Mouse (Mus musculus) heart, embryonic 13.5 days (tissue): ENCODE measurements around the gene Snd1. TPM values are rescaled to one million over a fixed set of nuclear protein-coding genes. Genes with fewer than 3 reads are reported as not detected.

Source experiments
- ATAC-seq: fragments of 200-750 bp; cut with Nextera tagmentation; 2 replicates; pipeline ENCODE4 v1.8.0; 2017; ENCODE audit warnings: moderate TSS enrichment; ENCODE audit not compliant: insufficient number of reproducible peaks, low FRiP score, low TSS enrichment; ENCODE audit errors: extremely low read depth
- H3K27ac ChIP-seq: fragments of 300-500 bp; sonication (generic); replicated peaks from 2 replicates; pipeline ENCODE4 v1.5.1; 2015; ENCODE audit warnings: moderate library complexity, mild to moderate bottlenecking, inconsistent platforms
- H3K27me3 ChIP-seq: fragments of 300-500 bp; sonication (generic); replicated peaks from 2 replicates; pipeline ENCODE4 v1.6.1; 2015; ENCODE audit warnings: mild to moderate bottlenecking, inconsistent platforms
- H3K36me3 ChIP-seq: fragments of 300-500 bp; sonication (generic); 2 replicates; pipeline ENCODE4 v1.6.1; 2015; ENCODE audit warnings: mild to moderate bottlenecking, inconsistent platforms
- H3K4me1 ChIP-seq: fragments of 300-500 bp; sonication (generic); 2 replicates; pipeline ENCODE4 v1.6.1; 2015; ENCODE audit warnings: inconsistent platforms
- H3K4me2 ChIP-seq: fragments of 300-500 bp; sonication (generic); 2 replicates; pipeline ENCODE4 v1.6.1; 2015; ENCODE audit warnings: inconsistent platforms, mild to moderate bottlenecking, moderate library complexity
- H3K4me3 ChIP-seq: fragments of 300-500 bp; sonication (generic); 2 replicates; pipeline ENCODE4 v1.5.1; 2015; ENCODE audit warnings: moderate library complexity, mild to moderate bottlenecking, inconsistent platforms
- H3K9ac ChIP-seq: fragments of 300-500 bp; sonication (generic); 2 replicates; pipeline ENCODE4 v1.6.1; 2015; ENCODE audit warnings: inconsistent platforms, mild to moderate bottlenecking, moderate library complexity
- H3K9me3 ChIP-seq: fragments of 300-500 bp; sonication (generic); 2 replicates; pipeline ENCODE4 v1.6.1; 2016; ENCODE audit warnings: inconsistent platforms
- WGBS: fragments of 180-500 bp; shearing (Covaris S2); methylation state at CpG from one replicate; pipeline ENCODE4 v1.1.7; 2015; ENCODE audit warnings: mixed read lengths; 5-methylcytosine and 5-hydroxymethylcytosine counted together
- polyA plus RNA-seq: library from polyadenylated mRNA; unstranded; fragments of >200 nt; fragmentation: Nextera tagmentation; extraction: Ambion mirVana; gene quantifications from 2 replicates; pipeline ENCODE4 v1.2.1, GENCODE M21; 2015

The Snd1 gene
- polyA plus RNA-seq, 1 experiment from 2014 or later: 78.5 TPM

GRCm38 (mm10) chr6:28736665-28737064 is 261.7 kb downstream of the Snd1 start:
- Histone ChIP-seq H3K9me3 (no peaks in the 10 kb centered on the region), H3K4me1 (peaks cover 20% of the 10 kb centered on the region), H3K27me3 (no peaks in the 10 kb centered on the region), H3K4me2 (no peak overlapping the region), H3K9ac (no peak overlapping the region), H3K27ac (no peak overlapping the region), H3K4me3 (no peak overlapping the region), H3K36me3 (no peaks in the 10 kb centered on the region)
- no peak for ATAC-seq
- 85% methylated on average over 7 of the region's 7 CpGs for WGBS

DNA sequence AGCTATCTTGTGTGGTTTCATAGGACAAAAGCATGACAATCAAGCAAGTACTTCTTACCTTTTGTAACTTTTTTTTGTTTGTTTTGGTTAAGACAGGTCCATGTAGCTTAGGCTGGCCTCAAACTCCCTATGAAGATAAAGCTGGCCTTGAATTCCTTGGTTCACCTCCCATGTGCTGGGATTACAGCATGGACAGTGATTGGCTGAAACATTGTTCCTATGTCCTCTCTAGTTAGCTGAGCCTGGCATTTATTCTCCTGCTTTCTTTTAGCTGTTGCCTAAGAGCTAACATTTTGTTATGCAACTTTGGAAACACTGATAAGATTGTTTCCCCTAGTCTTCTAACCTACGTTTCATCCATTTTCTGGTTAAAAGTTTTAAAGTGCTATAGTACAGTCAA is 262.7 kb downstream of the Snd1 start:
- Histone ChIP-seq H3K36me3 (no peaks in the 10 kb centered on the region), H3K27me3 (no peaks in the 10 kb centered on the region), H3K4me3 (no peak overlapping the region), H3K9me3 (no peaks in the 10 kb centered on the region), H3K4me2 (no peak overlapping the region), H3K9ac (no peak overlapping the region), H3K27ac (no peak overlapping the region), H3K4me1 (peaks cover 18% of the 10 kb centered on the region)
- ATAC-seq: no peak
- WGBS: 53% methylated on average over 1 of the region's 1 CpGs

GRCm38 (mm10) chr6:28743586-28743985 is 268.6 kb downstream of the Snd1 start:
- no peak overlapping the region for H3K4me2 ChIP-seq
- no peak overlapping the region for H3K4me3 ChIP-seq
- 16% methylated on average over 1 of the region's 1 CpGs for WGBS
- no peaks in the 10 kb centered on the region for H3K9me3 ChIP-seq
- ATAC-seq: no peak
- no peaks in the 10 kb centered on the region for H3K27me3 ChIP-seq
- peak overlapping the region; percentile 55 for H3K27ac ChIP-seq
- peaks cover 24% of the 10 kb centered on the region for H3K36me3 ChIP-seq
- H3K4me1 ChIP-seq: peaks cover 24% of the 10 kb centered on the region
- no peak overlapping the region for H3K9ac ChIP-seq

DNA sequence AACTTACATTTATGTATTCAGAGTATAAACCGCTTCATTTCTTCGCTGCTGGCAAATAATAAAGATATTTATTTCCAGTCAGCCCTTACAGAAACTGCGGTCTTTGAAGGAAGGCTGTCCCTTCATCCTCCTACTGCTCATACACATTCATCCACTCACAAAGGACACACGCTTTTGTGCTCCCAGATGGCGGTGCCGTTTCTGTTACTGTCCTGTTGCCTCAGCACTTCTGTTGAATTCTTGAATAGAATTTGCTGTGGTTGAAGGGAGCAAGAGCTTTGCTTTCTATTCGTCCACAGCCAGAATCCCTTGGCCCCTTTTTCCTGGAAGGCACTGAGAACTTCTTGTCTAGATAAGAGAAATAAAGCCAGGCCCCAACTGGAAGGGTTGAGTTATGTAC is 270.9 kb downstream of the Snd1 start:
- 92% methylated on average over 7 of the region's 7 CpGs for WGBS
- H3K4me3 ChIP-seq: no peak overlapping the region
- H3K27me3 ChIP-seq: no peaks in the 10 kb centered on the region
- H3K4me1 ChIP-seq: peaks cover 25% of the 10 kb centered on the region
- H3K4me2 ChIP-seq: no peak overlapping the region
- ATAC-seq: no peak
- H3K9ac ChIP-seq: no peak overlapping the region
- no peaks in the 10 kb centered on the region for H3K9me3 ChIP-seq
- H3K27ac ChIP-seq: no peak overlapping the region
- peaks cover 24% of the 10 kb centered on the region for H3K36me3 ChIP-seq

DNA sequence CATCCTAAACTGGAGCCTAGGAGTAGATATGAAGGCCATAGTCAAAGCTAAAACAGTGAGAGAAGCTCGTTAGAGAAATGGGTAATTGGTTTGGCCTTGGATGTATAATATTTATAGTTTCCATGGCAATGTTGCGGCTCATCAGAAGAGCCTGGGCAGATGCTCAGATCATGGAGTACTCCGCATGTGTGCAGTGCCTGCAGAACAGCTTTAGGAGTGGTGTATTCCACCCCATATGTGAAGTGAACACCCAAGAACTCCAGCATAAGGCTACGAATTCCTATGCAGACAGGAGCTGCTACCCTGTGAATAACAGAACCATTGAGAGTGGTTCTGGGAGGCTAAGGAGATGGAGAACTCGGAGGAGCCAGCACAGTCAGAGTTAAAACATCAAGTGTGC is 272.1 kb downstream of the Snd1 start:
- Histone ChIP-seq H3K36me3 (peaks cover 24% of the 10 kb centered on the region), H3K27me3 (no peaks in the 10 kb centered on the region), H3K27ac (no peak overlapping the region), H3K9me3 (no peaks in the 10 kb centered on the region), H3K4me3 (no peak overlapping the region), H3K4me2 (no peak overlapping the region), H3K4me1 (peaks cover 25% of the 10 kb centered on the region), H3K9ac (no peak overlapping the region)
- WGBS: 91% methylated on average over 5 of the region's 5 CpGs
- ATAC-seq: no peak

DNA sequence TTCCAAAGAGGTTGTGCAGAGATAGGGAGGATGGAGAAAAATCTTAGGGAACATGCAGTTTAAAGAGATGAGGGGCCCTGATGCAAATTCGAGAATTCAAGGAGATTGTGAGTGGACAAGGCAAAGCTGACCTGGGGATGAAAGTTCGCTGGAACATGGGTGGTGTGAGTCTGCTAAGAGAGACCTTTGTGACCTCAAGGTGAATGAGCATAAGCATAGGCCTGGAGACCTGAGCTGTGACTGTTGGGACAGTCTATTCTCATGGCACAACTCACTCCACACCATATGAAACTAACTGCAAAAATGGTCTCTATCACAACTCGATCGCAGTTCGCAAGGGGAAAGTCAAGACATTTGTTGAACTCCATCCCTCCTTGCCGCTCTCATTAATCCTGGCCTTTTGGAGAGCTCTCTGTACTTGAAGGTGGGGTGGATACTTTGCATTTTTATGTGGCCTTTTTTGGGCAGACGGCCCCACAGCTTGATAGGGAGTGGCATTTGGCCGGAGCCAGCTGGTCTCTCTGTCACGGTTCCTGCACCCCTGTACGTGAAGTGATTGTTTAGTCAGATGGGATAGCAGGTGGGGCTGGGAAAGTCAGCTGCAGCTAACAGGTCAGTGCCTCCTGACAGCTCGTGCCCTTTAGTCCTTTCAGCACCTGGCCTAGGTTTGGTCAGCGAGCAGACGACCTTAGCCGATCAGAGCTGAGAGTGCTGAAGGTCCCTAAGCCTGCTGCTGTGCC is 273.2 kb downstream of the Snd1 start:
- H3K9me3 ChIP-seq: no peaks in the 10 kb centered on the region
- H3K9ac ChIP-seq: no peak overlapping the region
- no peaks in the 10 kb centered on the region for H3K27me3 ChIP-seq
- peaks cover 19% of the 10 kb centered on the region for H3K4me1 ChIP-seq
- H3K27ac ChIP-seq: no peak overlapping the region
- peaks cover 26% of the 10 kb centered on the region for H3K36me3 ChIP-seq
- no peak overlapping the region for H3K4me2 ChIP-seq
- no peak for ATAC-seq
- no peak overlapping the region for H3K4me3 ChIP-seq
- 63% methylated on average over 14 of the region's 14 CpGs for WGBS

GRCm38 (mm10) chr6:28749224-28749623 is 274.3 kb downstream of the Snd1 start:
- peaks cover 8% of the 10 kb centered on the region for H3K4me1 ChIP-seq
- ATAC-seq: no peak
- H3K4me3 ChIP-seq: no peak overlapping the region
- H3K4me2 ChIP-seq: no peak overlapping the region
- H3K27ac ChIP-seq: no peak overlapping the region
- H3K27me3 ChIP-seq: no peaks in the 10 kb centered on the region
- H3K9ac ChIP-seq: no peak overlapping the region
- peaks cover 28% of the 10 kb centered on the region for H3K36me3 ChIP-seq
- H3K9me3 ChIP-seq: no peaks in the 10 kb centered on the region
- 78% methylated on average over 3 of the region's 3 CpGs for WGBS

DNA sequence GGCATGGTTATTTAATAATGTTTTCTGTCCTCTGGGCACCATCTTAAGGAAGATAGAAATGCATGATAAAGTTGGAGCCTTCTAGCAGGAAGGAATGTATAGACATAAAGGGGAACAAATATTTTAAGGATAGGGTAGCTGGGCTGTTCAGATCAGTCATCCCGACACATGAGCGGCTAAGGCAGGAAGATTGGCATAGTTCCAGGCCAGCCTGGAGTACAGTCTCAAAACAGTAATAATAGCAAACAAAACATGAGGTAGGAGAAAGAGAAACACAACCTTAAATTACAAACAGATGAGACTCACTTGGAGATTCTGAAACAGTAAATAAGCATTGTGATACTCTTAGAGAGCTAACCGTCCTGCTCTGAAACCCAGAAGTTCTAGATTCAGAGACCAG is 276.2 kb downstream of the Snd1 start:
- no peak overlapping the region for H3K9ac ChIP-seq
- WGBS: 58% methylated on average over 3 of the region's 3 CpGs
- no peak overlapping the region for H3K27ac ChIP-seq
- no peaks in the 10 kb centered on the region for H3K27me3 ChIP-seq
- no peak overlapping the region for H3K4me3 ChIP-seq
- ATAC-seq: no peak
- peaks cover 16% of the 10 kb centered on the region for H3K36me3 ChIP-seq
- no peaks in the 10 kb centered on the region for H3K9me3 ChIP-seq
- H3K4me2 ChIP-seq: no peak overlapping the region
- peaks cover 12% of the 10 kb centered on the region for H3K4me1 ChIP-seq

DNA sequence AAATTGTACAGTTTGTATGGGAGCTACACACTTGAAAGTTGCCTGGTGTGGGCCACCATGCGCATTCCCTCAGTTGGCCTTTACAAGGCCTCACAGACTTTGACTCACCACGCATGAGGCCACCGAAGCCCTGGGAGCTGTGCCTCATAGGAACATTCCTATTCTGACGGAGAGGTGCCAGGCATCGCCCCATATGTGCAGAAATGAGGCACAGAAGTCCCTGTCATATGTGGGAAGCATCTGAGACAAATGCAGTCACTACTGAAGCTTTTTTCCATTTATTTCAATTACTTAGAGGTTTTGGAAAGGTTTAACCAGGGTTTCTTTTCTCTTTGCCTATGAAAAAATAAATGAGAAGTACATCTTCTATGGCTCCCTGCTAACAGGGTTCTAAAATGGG is 278.3 kb downstream of the Snd1 start:
- no peak overlapping the region for H3K4me3 ChIP-seq
- WGBS: 98% methylated on average over 5 of the region's 5 CpGs
- no peaks in the 10 kb centered on the region for H3K9me3 ChIP-seq
- no peak overlapping the region for H3K4me2 ChIP-seq
- ATAC-seq: no peak
- peaks cover 19% of the 10 kb centered on the region for H3K4me1 ChIP-seq
- H3K9ac ChIP-seq: no peak overlapping the region
- H3K36me3 ChIP-seq: peaks cover 3% of the 10 kb centered on the region; the same call in 1 of the 2 replicates
- H3K27me3 ChIP-seq: no peaks in the 10 kb centered on the region; the same call in 1 of the 2 replicates
- H3K27ac ChIP-seq: no peak overlapping the region

- ATAC-seq: no peak
- WGBS: 88% methylated on average over 5 of the region's 5 CpGs
- Histone ChIP-seq H3K9ac (no peak overlapping the region), H3K4me2 (no peak overlapping the region), H3K9me3 (no peaks in the 10 kb centered on the region), H3K36me3 (peaks cover 3% of the 10 kb centered on the region; the same call in 1 of the 2 replicates), H3K27me3 (no peaks in the 10 kb centered on the region; the same call in 1 of the 2 replicates), H3K4me1 (peaks cover 14% of the 10 kb centered on the region), H3K27ac (no peak overlapping the region), H3K4me3 (no peak overlapping the region)
Measured at GRCm38 (mm10) chr6:28753681-28754080, 278.7 kb downstream of the Snd1 start.

DNA sequence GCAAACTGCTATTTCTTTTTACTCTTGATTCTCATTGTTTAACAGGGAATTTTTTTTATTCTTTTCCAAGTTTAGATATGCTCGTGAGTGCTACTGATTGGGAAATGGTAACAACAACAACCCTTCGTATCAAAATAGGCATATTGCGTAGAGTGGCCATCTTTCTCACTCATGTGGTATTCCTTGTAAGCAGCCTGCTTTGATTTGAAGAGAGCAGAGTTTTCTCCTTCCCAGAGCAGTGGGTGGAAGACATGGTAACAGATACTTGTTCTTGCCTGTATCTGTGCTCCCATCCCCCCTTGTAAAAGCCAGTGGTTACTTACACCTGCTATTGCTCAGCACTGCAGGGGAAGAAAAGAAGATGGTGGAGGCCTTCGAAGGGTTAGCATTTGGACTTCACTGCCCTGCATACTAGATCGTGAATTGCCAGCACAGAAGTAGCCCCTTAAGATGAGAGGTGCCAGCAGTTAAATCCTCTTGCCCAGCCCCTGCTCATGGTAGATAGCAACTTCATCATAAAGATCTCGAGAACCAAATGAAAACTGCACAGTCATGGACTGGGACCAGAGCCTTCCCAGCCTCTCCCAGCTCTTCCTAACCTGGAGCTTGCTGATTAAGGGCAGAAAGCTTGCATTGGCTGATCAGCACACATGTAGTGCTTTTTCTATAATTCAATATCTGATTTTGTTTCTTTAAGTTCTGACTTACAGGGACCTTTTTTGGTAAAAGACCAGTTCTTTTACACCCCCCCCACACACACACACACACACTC is 279.4 kb downstream of the Snd1 start:
- no peak overlapping the region for H3K4me2 ChIP-seq
- H3K9ac ChIP-seq: no peak overlapping the region
- no peak overlapping the region for H3K4me3 ChIP-seq
- H3K9me3 ChIP-seq: no peaks in the 10 kb centered on the region
- peaks cover 3% of the 10 kb centered on the region; the same call in 1 of the 2 replicates for H3K36me3 ChIP-seq
- no peak for ATAC-seq
- peaks cover 15% of the 10 kb centered on the region for H3K4me1 ChIP-seq
- no peaks in the 10 kb centered on the region; the same call in 1 of the 2 replicates for H3K27me3 ChIP-seq
- H3K27ac ChIP-seq: no peak overlapping the region
- 87% methylated on average over 6 of the region's 6 CpGs for WGBS
